In the genomic region with DNA sequence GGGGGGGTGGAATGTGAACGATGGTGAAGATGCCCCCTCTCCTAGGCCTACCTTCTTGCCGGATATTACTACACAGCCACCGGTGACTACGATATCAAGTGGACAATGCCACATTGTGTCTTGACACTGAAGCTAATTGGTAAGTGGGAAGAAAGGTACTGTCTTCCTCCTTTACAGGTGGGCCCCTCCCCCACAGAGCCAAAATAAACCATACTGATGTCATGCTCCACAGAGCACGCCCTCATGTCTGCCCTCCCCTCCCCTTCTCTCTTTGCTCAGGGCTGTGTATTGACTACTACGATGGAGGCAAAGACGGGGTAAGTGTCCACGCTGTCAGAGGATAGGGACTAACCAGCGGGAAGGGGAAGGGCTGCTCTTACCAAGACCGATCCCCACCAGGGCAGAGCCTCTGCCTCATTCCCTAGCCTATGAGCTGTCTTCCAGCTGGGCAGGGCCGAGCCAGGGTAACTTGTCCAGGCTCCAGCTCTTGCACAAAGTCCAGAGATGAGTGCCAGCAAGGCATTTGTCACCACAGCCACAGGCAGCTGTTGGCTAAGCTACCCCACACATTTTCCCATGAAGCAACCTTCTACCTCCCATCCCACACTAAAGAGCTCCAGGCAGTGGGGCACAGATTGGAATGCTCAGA, we compare ENCODE assay signal across 7 mouse cellular contexts. TPM values are rescaled to one million over a fixed set of nuclear protein-coding genes. Genes with fewer than 3 reads are reported as not detected.
DNase-seq lines count a peak whose midpoint lies in the region.

No protein-coding gene starts in this region.

- DNase-seq in right cerebral cortex, adult 18-20 months: peak; percentile 75
- no peak for DNase-seq in right cerebral cortex, postnatal 14 days
- DNase-seq in cerebellum, postnatal 10 days: peak; percentile 73 to 79
- DNase-seq in heart, postnatal 10 days: peak; percentile 84
- DNase-seq in layer of hippocampus, postnatal 36 days: peak; percentile 46 to 62
- peak; percentile 51 for DNase-seq in right cerebral cortex, postnatal 25 days
- DNase-seq in c-Kit-positive CD71-positive TER-119-positive erythroid progenitor cells, embryonic 14.5 days (ENCODE audit: low spot score): no peak

- intact Hi-C loops in heart, postnatal 10 days (cut with DNase I): loop anchor here (5.0 kb wide), 1 partner anchor 37 kb away; a partner anchor contains a TSS

RNA-seq across cellular contexts. Expression of a gene that starts 11.9 kb away (rescaled TPM):
- total RNA-seq in heart, postnatal 10 days (2021): 10 to 100 TPM; 64.2 to 66.4 TPM
- 10 to 100 TPM; 54.3 to 64.9 TPM for total RNA-seq in layer of hippocampus, postnatal 36 days (2021)

RNA-seq across cellular contexts. Expression of a gene that starts 12.1 kb away (rescaled TPM):
- 100 to 1,000 TPM; 394 to 399 TPM for total RNA-seq in heart, postnatal 10 days (2021)
- 100 to 1,000 TPM; 114 to 129 TPM for total RNA-seq in layer of hippocampus, postnatal 36 days (2021)

RNA-seq across cellular contexts. Expression of a gene that starts 37.3 kb away (rescaled TPM):
- 10 to 100 TPM; 56.5 to 68.8 TPM for total RNA-seq in heart, postnatal 10 days (2021)
- 10 to 100 TPM; 27.1 to 33.5 TPM for total RNA-seq in layer of hippocampus, postnatal 36 days (2021)

RNA-seq across cellular contexts. Expression of a gene that starts 38.4 kb away (rescaled TPM):
- 1 to 10 TPM; 5.0 to 6.0 TPM for total RNA-seq in heart, postnatal 10 days (2021)
- 1 to 10 TPM; 2.9 to 3.0 TPM for total RNA-seq in layer of hippocampus, postnatal 36 days (2021)

RNA-seq across cellular contexts. Expression of a gene that starts 41.1 kb away (rescaled TPM):
- total RNA-seq in heart, postnatal 10 days (2021): 100 to 1,000 TPM; 322 to 335 TPM
- total RNA-seq in layer of hippocampus, postnatal 36 days (2021): 100 to 1,000 TPM; 337 to 366 TPM

Comparison
In these comparisons a context has a peak if more than half of its experiments do, and no peak if none do; other contexts are left out.
1. DNase-seq: peak in right cerebral cortex, adult 18-20 months (single experiment), cerebellum, postnatal 10 days (2 of 2), heart, postnatal 10 days (2 of 2), layer of hippocampus, postnatal 36 days (2 of 2) and right cerebral cortex, postnatal 25 days (single experiment); none in right cerebral cortex, postnatal 14 days (single experiment) and c-Kit-positive CD71-positive TER-119-positive erythroid progenitor cells, embryonic 14.5 days (single experiment).